Mouse (Mus musculus): ENCODE measurements around the gene Itpr2. TPM values are rescaled to one million over a fixed set of nuclear protein-coding genes. Genes with fewer than 3 reads are reported as not detected.

Gene Itpr2
- polyA plus RNA-seq, 1 experiment from 2014 or later: 9.3 TPM

- Histone ChIP-seq H3K4me3 (no peak overlapping the region), H3K4me1 (replicated peaks) (peaks cover 42% of the 10 kb centered on the region), H3K27me3 (no peaks in the 10 kb centered on the region), H3K9me3 (no peaks in the 10 kb centered on the region), H3K4me2 (no peak overlapping the region), H3K36me3 (no peaks in the 10 kb centered on the region), H3K9ac (no peak overlapping the region), H3K27ac (replicated peaks) (no peak overlapping the region)
- ATAC-seq (ENCODE audit: low FRiP score, low read depth): no peak
- WGBS: 67% methylated on average over 3 of the region's 3 CpGs
Measured at GRCm38 (mm10) chr6:146114071-146114470, 388.0 kb downstream of the Itpr2 start.

DNA sequence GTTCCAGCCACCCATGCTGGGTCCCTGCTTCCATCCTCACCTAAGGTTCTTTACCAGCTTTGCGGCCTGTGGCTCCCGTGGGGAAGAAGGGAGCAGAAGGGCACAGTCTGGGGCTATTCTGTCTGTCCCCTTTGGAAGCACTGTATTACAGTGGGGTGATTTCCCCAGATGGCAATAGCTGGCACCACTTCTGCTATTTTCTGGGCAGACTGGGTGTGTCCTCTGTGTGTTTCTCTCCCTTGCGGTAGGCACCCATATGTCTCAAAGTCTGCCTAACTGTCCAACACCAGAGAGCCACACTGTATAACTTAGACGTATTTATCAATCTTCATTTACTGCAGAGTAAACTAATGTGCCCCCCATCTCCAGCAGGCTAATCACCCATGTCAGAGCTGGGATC is 388.9 kb downstream of the Itpr2 start:
- Histone ChIP-seq H3K36me3 (no peaks in the 10 kb centered on the region), H3K4me2 (no peak overlapping the region), H3K9ac (no peak overlapping the region), H3K9me3 (no peaks in the 10 kb centered on the region), H3K27ac (replicated peaks) (no peak overlapping the region), H3K4me1 (replicated peaks) (peaks cover 42% of the 10 kb centered on the region), H3K27me3 (no peaks in the 10 kb centered on the region), H3K4me3 (no peak overlapping the region)
- WGBS: 70% methylated on average over 4 of the region's 4 CpGs
- no peak for ATAC-seq (ENCODE audit: low FRiP score, low read depth)

- no peak for ATAC-seq (ENCODE audit: low FRiP score, low read depth)
Measured at GRCm38 (mm10) chr6:146112211-146112610, 389.8 kb downstream of the Itpr2 start.

DNA sequence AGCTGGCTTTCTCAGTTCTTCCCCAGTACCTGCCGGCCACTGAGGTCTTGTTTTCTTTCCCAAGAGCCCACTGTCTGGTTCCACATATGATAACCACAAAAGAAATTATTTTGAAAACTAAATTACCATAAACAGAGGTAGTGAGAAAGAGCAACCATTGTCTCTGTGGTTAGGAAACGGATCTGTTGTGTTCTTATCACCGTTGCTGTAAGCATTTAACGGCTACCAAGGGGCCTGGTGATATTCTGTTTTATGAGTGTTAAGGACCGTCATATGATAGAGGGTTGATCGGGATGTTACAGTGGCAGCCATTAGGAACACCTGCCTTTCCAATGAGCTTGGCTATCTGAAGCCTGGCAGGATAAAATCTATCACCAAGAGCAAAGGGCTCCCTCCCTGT is 390.2 kb downstream of the Itpr2 start:
- H3K36me3 ChIP-seq: no peaks in the 10 kb centered on the region
- H3K4me2 ChIP-seq: no peak overlapping the region
- peaks cover 42% of the 10 kb centered on the region for H3K4me1 ChIP-seq (replicated peaks)
- WGBS: 32% methylated on average over 6 of the region's 6 CpGs
- ATAC-seq (ENCODE audit: low FRiP score, low read depth): no peak
- H3K9me3 ChIP-seq: no peaks in the 10 kb centered on the region
- H3K4me3 ChIP-seq: no peak overlapping the region
- H3K27ac ChIP-seq (replicated peaks): peak overlapping the region; percentile 66
- no peak overlapping the region for H3K9ac ChIP-seq
- H3K27me3 ChIP-seq: no peaks in the 10 kb centered on the region

More at GRCm38 (mm10) chr6:146112211-146112610, 389.8 kb downstream of the Itpr2 start:
- H3K36me3 ChIP-seq: no peaks in the 10 kb centered on the region
- H3K9me3 ChIP-seq: no peaks in the 10 kb centered on the region
- no peak overlapping the region for H3K9ac ChIP-seq
- no peak overlapping the region for H3K4me3 ChIP-seq
- peak overlapping the region; percentile 66 for H3K27ac ChIP-seq (replicated peaks)
- peaks cover 42% of the 10 kb centered on the region for H3K4me1 ChIP-seq (replicated peaks)
- H3K27me3 ChIP-seq: no peaks in the 10 kb centered on the region
- H3K4me2 ChIP-seq: no peak overlapping the region
- WGBS: 32% methylated on average over 7 of the region's 7 CpGs

DNA sequence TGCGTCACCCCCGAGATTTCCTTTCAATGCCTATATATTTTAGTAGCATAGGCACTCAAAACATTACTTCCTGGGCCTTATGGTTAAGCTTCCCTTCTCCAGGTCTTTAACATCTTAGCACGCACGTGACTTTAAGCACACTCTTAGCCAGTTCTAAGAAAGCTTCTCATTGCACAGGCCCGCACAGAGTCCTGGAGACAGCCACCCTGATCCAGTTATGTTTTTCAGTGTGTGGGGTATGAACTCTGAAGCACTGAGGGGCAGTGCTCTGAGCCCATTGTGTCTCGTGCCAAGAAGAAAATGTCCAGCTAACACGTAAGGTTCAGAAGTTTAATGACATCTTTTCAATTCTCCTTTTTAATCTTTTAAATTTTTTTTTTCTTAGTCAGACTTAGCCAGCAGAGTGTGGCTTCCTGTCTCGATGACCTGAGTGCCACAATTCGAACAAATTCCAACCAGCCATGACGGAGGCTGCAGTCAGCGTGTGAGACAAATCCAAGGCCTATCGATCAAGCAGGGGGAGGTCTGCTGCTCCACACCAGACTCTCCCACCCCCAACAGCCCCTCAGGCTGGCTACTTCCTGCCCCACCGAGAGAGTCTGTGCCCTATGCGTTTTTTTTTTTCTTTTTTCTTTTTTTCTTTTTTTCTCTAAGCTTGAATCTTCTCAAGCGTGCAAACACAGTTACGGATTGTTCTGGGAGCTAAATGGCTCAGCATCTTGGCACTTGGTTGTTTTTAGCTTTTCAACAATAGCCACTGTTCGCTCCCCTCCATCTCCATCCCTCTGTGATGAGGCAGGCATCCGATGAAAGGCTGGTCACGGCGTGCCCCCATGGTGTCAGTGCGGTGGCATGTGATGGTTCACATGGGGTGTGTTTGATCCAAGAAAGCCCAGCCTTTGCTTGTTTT is 390.9 kb downstream of the Itpr2 start:
- H3K27ac ChIP-seq (replicated peaks): peak overlapping the region; percentile 66
- no peak overlapping the region for H3K9ac ChIP-seq
- peaks cover 42% of the 10 kb centered on the region for H3K4me1 ChIP-seq (replicated peaks)
- no peaks in the 10 kb centered on the region for H3K36me3 ChIP-seq
- H3K4me2 ChIP-seq: no peak overlapping the region
- H3K9me3 ChIP-seq: no peaks in the 10 kb centered on the region
- 24% methylated on average over 21 of the region's 21 CpGs for WGBS
- no peak overlapping the region for H3K4me3 ChIP-seq
- peak; percentile 70 for ATAC-seq (ENCODE audit: low FRiP score, low read depth)
- H3K27me3 ChIP-seq: no peaks in the 10 kb centered on the region

DNA sequence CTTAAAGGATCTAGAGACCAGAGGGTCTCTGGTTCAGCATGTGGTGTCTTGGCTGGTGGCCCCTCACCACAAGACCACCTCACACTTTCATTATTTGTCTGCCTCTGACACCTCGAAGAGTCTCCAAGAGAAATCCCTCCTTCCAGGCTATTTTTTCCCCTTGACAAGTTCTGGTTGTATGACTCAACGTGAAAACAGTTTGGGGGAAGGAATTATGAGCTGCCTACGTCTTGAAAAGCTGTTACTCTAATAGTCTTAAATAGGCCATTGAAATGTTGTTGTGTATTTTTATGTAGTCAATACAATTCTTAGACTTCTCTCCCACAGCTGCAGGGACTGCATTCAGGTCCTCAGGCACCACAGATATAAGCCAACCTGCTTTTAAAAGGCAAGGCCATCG is 391.6 kb downstream of the Itpr2 start:
- H3K4me3 ChIP-seq: no peak overlapping the region
- H3K36me3 ChIP-seq: no peaks in the 10 kb centered on the region
- H3K9ac ChIP-seq: no peak overlapping the region
- ATAC-seq (ENCODE audit: low FRiP score, low read depth): no peak
- 53% methylated on average over 4 of the region's 4 CpGs for WGBS
- peak overlapping the region; percentile 66; the same call in 1 of the 2 replicates for H3K27ac ChIP-seq (replicated peaks)
- H3K4me1 ChIP-seq (replicated peaks): peaks cover 42% of the 10 kb centered on the region
- H3K4me2 ChIP-seq: no peak overlapping the region
- H3K27me3 ChIP-seq: no peaks in the 10 kb centered on the region
- no peaks in the 10 kb centered on the region for H3K9me3 ChIP-seq

- Histone ChIP-seq H3K4me2 (no peak overlapping the region), H3K9ac (no peak overlapping the region), H3K27me3 (no peaks in the 10 kb centered on the region), H3K9me3 (no peaks in the 10 kb centered on the region), H3K4me1 (replicated peaks) (peaks cover 28% of the 10 kb centered on the region), H3K36me3 (no peaks in the 10 kb centered on the region), H3K4me3 (no peak overlapping the region), H3K27ac (replicated peaks) (no peak overlapping the region)
- 78% methylated on average over 7 of the region's 7 CpGs for WGBS
- ATAC-seq (ENCODE audit: low FRiP score, low read depth): no peak
Measured at GRCm38 (mm10) chr6:146108695-146109094, 393.3 kb downstream of the Itpr2 start.

DNA sequence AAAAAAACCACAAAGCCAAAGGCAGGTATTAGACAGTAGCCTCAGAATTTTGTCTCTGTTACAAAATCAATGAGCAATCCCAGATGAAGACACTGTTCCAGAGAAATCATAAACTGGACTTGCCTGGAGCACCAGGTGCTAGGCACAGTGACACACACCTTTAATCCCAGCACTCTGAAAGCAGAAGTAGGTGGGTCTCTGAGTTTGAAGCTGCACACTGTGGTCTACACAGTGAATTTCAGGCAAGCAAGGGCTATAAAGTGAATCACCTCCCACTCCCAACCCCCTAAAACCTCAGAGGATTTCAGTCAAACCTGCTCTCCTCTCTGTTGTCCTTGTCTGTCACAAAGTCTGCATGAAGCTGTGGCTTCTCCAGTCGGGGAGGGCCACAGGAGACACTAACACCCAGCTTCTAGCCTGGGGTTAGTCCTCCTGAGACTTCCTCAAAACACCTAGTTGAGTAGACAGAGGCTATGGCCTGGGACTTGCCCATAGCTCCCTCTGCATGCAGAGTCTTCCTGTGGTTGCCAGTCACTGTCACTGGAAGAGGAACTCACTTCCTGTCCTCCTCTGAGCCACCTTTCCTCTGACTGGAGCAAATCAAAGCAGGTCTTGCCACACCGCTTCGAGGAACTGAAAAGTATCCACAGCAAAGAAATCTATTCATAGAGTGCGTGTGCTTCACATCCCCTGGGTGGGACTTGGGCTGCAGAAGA is 394.7 kb downstream of the Itpr2 start:
- no peak overlapping the region for H3K4me3 ChIP-seq
- ATAC-seq (ENCODE audit: low FRiP score, low read depth): no peak
- H3K9ac ChIP-seq: no peak overlapping the region
- 85% methylated on average over 4 of the region's 4 CpGs for WGBS
- no peaks in the 10 kb centered on the region for H3K27me3 ChIP-seq
- H3K4me1 ChIP-seq (replicated peaks): peaks cover 18% of the 10 kb centered on the region
- no peak overlapping the region for H3K4me2 ChIP-seq
- H3K9me3 ChIP-seq: no peaks in the 10 kb centered on the region
- H3K36me3 ChIP-seq: no peaks in the 10 kb centered on the region
- H3K27ac ChIP-seq (replicated peaks): no peak overlapping the region

- no peak overlapping the region for H3K27ac ChIP-seq (replicated peaks)
- 69% methylated on average over 15 of the region's 15 CpGs for WGBS
- H3K4me2 ChIP-seq: no peak overlapping the region
- H3K36me3 ChIP-seq: no peaks in the 10 kb centered on the region
- H3K9me3 ChIP-seq: no peaks in the 10 kb centered on the region
- no peak overlapping the region for H3K9ac ChIP-seq
- H3K4me1 ChIP-seq (replicated peaks): peaks cover 5% of the 10 kb centered on the region; the same call in 1 of the 2 replicates
- no peak overlapping the region for H3K4me3 ChIP-seq
- ATAC-seq (ENCODE audit: low FRiP score, low read depth): no peak
- no peaks in the 10 kb centered on the region for H3K27me3 ChIP-seq
Measured at GRCm38 (mm10) chr6:146083056-146083961, 418.7 kb downstream of the Itpr2 start.

DNA sequence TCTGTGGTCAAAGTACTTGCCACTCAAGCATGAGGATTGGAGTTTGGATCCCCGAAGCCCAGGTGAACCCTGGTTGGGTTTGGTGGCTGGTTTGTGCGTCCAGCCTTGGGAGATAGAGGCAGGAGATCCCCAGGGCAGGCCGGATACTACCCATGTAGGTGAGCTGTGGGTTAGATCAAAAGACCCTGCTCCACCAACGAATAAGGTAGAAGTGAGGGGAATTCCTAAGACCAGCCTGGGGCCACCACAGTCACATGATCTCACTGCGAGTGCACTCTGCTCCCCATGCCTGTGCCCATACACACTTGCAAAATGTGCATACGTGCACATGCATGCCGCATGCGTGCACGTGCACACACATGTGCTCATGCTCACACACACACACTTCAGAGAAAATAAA is 419.5 kb downstream of the Itpr2 start:
- H3K9me3 ChIP-seq: no peaks in the 10 kb centered on the region
- H3K4me1 ChIP-seq (replicated peaks): peaks cover 5% of the 10 kb centered on the region; the same call in 1 of the 2 replicates
- WGBS: 93% methylated on average over 9 of the region's 9 CpGs
- no peak overlapping the region for H3K4me3 ChIP-seq
- no peak overlapping the region for H3K27ac ChIP-seq (replicated peaks)
- no peaks in the 10 kb centered on the region for H3K27me3 ChIP-seq
- ATAC-seq (ENCODE audit: low FRiP score, low read depth): no peak
- no peaks in the 10 kb centered on the region for H3K36me3 ChIP-seq
- H3K4me2 ChIP-seq: no peak overlapping the region
- no peak overlapping the region for H3K9ac ChIP-seq

- WGBS: 92% methylated on average over 8 of the region's 8 CpGs
- Histone ChIP-seq H3K9ac (no peak overlapping the region), H3K4me2 (no peak overlapping the region), H3K4me3 (no peak overlapping the region), H3K4me1 (replicated peaks) (peaks cover 5% of the 10 kb centered on the region; the same call in 1 of the 2 replicates), H3K9me3 (no peaks in the 10 kb centered on the region), H3K27ac (replicated peaks) (no peak overlapping the region), H3K36me3 (no peaks in the 10 kb centered on the region), H3K27me3 (no peaks in the 10 kb centered on the region)
- no peak for ATAC-seq (ENCODE audit: low FRiP score, low read depth)
Measured at GRCm38 (mm10) chr6:146081578-146081977, 420.4 kb downstream of the Itpr2 start.
